Mouse (Mus musculus) heart, embryonic 16.5 days (tissue): Measurements from ENCODE around the gene Gm8871. TPM values are rescaled to one million over a fixed set of nuclear protein-coding genes. Genes with fewer than 3 reads are reported as not detected.
"Not testable (repeated sequence)": the region's sequence is repeated elsewhere in the genome, so short reads cannot be mapped to it uniquely, and the experiment has no call there.

Experiments used
- ATAC-seq: fragments of 200-750 bp; cut with Nextera tagmentation; replicated peaks from 2 replicates; pipeline ENCODE4 v1.8.0; 2017; ENCODE audit warnings: moderate number of reproducible peaks; ENCODE audit not compliant: insufficient read depth, low FRiP score; ENCODE audit errors: extremely low read depth
- H3K27ac ChIP-seq: fragments of 300-500 bp; sonication (generic); 2 replicates; pipeline ENCODE4 v1.5.1; 2014; ENCODE audit warnings: mild to moderate bottlenecking, low read length, control low read depth, moderate library complexity
- H3K27me3 ChIP-seq: fragments of 300-500 bp; sonication (generic); 2 replicates; pipeline ENCODE4 v1.6.1; 2014; ENCODE audit warnings: low read length, mixed read lengths; ENCODE audit not compliant: control insufficient read depth, insufficient read depth
- H3K36me3 ChIP-seq: fragments of 300-500 bp; sonication (generic); 2 replicates; pipeline ENCODE4 v1.6.1; 2014; ENCODE audit not compliant: control insufficient read depth, insufficient read depth
- H3K4me1 ChIP-seq: fragments of 300-500 bp; sonication (generic); 2 replicates; pipeline ENCODE4 v1.6.1; 2014; ENCODE audit warnings: low read length, mixed read lengths; ENCODE audit not compliant: control insufficient read depth, insufficient read depth
- H3K4me2 ChIP-seq: fragments of 300-500 bp; sonication (generic); 2 replicates; pipeline ENCODE4 v1.6.1; 2014; ENCODE audit warnings: low read depth, mild to moderate bottlenecking, control low read depth, low read length
- H3K4me3 ChIP-seq: fragments of 300-500 bp; sonication (generic); 2 replicates; pipeline ENCODE4 v1.5.1; 2014; ENCODE audit warnings: mild to moderate bottlenecking, control low read depth, low read length
- H3K9ac ChIP-seq: fragments of 300-500 bp; sonication (generic); 2 replicates; pipeline ENCODE4 v1.6.1; 2014; ENCODE audit warnings: low read length, control low read depth
- H3K9me3 ChIP-seq: fragments of 300-500 bp; sonication (generic); replicated peaks from 2 replicates; pipeline ENCODE4 v1.6.1; 2016; ENCODE audit warnings: low read length; ENCODE audit not compliant: control insufficient read depth
- WGBS: fragments of 180-500 bp; shearing (Covaris S2); extraction: QIAGEN DNeasy Blood & Tissue Kit; methylation state at CpG from one replicate; pipeline ENCODE4 v1.1.7; 2014; 5-methylcytosine and 5-hydroxymethylcytosine counted together
- polyA plus RNA-seq: library from polyadenylated mRNA; unstranded; fragments of >200 nt; fragmentation: Nextera tagmentation; extraction: Ambion mirVana; gene quantifications from 2 replicates; pipeline ENCODE4 v1.2.1, GENCODE M21; 2015

The Gm8871 gene
- polyA plus RNA-seq: not detected in 2 replicates

GRCm38 (mm10) chr5:10947505-10947904, at the start of gene Gm8871, which contains the start of gene Gm8857:
Gene Gm8871, plus strand, starts transcription at chr5:10947805.
Gene Gm8857, plus strand, starts transcription at chr5:10947807.
- not testable (repeated sequence) for H3K36me3 ChIP-seq, H3K9me3 ChIP-seq, H3K9ac ChIP-seq, H3K4me3 ChIP-seq, ATAC-seq, H3K27ac ChIP-seq, H3K4me1 ChIP-seq, H3K27me3 ChIP-seq, H3K4me2 ChIP-seq
- 32% methylated on average over 1 of the region's 3 CpGs for WGBS

GRCm38 (mm10) chr5:10953512-10953911, 5.9 kb downstream of the Gm8871 start:
- not testable (repeated sequence) for H3K4me3 ChIP-seq, ATAC-seq, H3K4me1 ChIP-seq, H3K9me3 ChIP-seq, H3K27ac ChIP-seq, H3K9ac ChIP-seq, H3K4me2 ChIP-seq, H3K36me3 ChIP-seq, H3K27me3 ChIP-seq
- 75% methylated on average over 2 of the region's 2 CpGs for WGBS

GRCm38 (mm10) chr5:10958057-10958456, 10.5 kb downstream of the Gm8871 start:
- WGBS: 80% methylated on average over 5 of the region's 8 CpGs
- H3K4me3 ChIP-seq, H3K9me3 ChIP-seq, H3K27ac ChIP-seq, ATAC-seq, H3K4me2 ChIP-seq, H3K9ac ChIP-seq, H3K4me1 ChIP-seq, H3K36me3 ChIP-seq, H3K27me3 ChIP-seq: not testable (repeated sequence)

Other genes starting within 250 kb of the Gm8871 start
- gene Gm8857, start within 50 bp of the Gm8871 start, polyA plus RNA-seq: not detected in 2 replicates
- not detected in 2 replicates for gene Gm8879, start 179.8 kb downstream of the Gm8871 start, polyA plus RNA-seq
- gene Gm5861, start 235.3 kb downstream of the Gm8871 start, polyA plus RNA-seq: not detected in 2 replicates